Mouse (Mus musculus) T-helper 2 cell (primary cell): ENCODE results near the gene Supv3l1.

Experiments used
- in situ Hi-C: fragments of 300-600 bp; cut with MboI, MseI; formaldehyde crosslinking; loops from one replicate; pipeline ENCODE4 v1.15.1; 2025; ENCODE audit warnings: high pct_unique_total_duplicates

The Supv3l1 gene

GRCm38 (mm10) chr10:62413606-62413982 is 35.9 kb downstream of the Supv3l1 start:
- in situ Hi-C loops = loop anchor here (5.0 to 10.0 kb wide), 2 partner anchors 139 to 226 kb away; no protein-coding TSS in a partner anchor

GRCm38 (mm10) chr10:62412906-62413605 is 36.5 kb downstream of the Supv3l1 start:
- in situ Hi-C loops = loop anchor here (5.0 to 10.0 kb wide), 2 partner anchors 138 to 226 kb away; no protein-coding TSS in a partner anchor

- in situ Hi-C loops = loop anchor here (5.0 to 10.0 kb wide), 2 partner anchors 137 to 224 kb away; no protein-coding TSS in a partner anchor
These were observed 37.8 kb downstream of the Supv3l1 start for GRCm38 (mm10) chr10:62411431-62412410.

- in situ Hi-C loops = loop anchor here (5.0 to 10.0 kb wide), 2 partner anchors 136 to 224 kb away; no protein-coding TSS in a partner anchor
These were observed 38.6 kb downstream of the Supv3l1 start for GRCm38 (mm10) chr10:62410943-62411342.

GRCm38 (mm10) chr10:62404901-62405300 is 44.6 kb downstream of the Supv3l1 start:
- in situ Hi-C loops = no loop called here

- in situ Hi-C loops = no loop called here
These were observed 47.9 kb downstream of the Supv3l1 start for GRCm38 (mm10) chr10:62401641-62402111.

GRCm38 (mm10) chr10:62383011-62383410 is 66.5 kb downstream of the Supv3l1 start:
- in situ Hi-C loops = loop anchor here (10.0 kb wide), 1 partner anchor 818 kb away; no protein-coding TSS in a partner anchor

- in situ Hi-C loops = loop anchor here (10.0 kb wide), 1 partner anchor 816 kb away; no protein-coding TSS in a partner anchor
These were observed 68.6 kb downstream of the Supv3l1 start for GRCm38 (mm10) chr10:62380936-62381335.

GRCm38 (mm10) chr10:62379808-62380207 is 69.7 kb downstream of the Supv3l1 start, which contains the start of gene Hk1:
Hk1 (minus strand) TSS chr10:62379908.
- in situ Hi-C loops = loop anchor here (10.0 kb wide), 1 partner anchor 815 kb away; no protein-coding TSS in a partner anchor
